Mouse (Mus musculus) MN1 (cell line): ENCODE measurements around the gene Tbata.

ENCODE experiments used
- DNase-seq: peaks from one replicate; pipeline ENCODE4 v3.0.0-alpha.2; 2016; ENCODE audit warnings: low spot score

Gene Tbata

GRCm38 (mm10) chr10:61167333-61168096, 4.2 kb upstream of the Tbata start:
- DNase-seq, result no peak

- no peak for DNase-seq
Measured at GRCm38 (mm10) chr10:61168393-61168792, 3.4 kb upstream of the Tbata start.

GRCm38 (mm10) chr10:61172496-61172895, 742 bp downstream of the Tbata start:
- DNase-seq, result no peak

- no peak for DNase-seq
Measured at GRCm38 (mm10) chr10:61174711-61175441, 3.1 kb downstream of the Tbata start.

GRCm38 (mm10) chr10:61175442-61176204, 3.9 kb downstream of the Tbata start:
- no peak for DNase-seq

- DNase-seq, result no peak
Measured at GRCm38 (mm10) chr10:61176221-61176790, 4.6 kb downstream of the Tbata start.

GRCm38 (mm10) chr10:61177751-61178150, 6.0 kb downstream of the Tbata start:
- DNase-seq, result no peak

GRCm38 (mm10) chr10:61178687-61179086, 6.9 kb downstream of the Tbata start:
- no peak for DNase-seq

GRCm38 (mm10) chr10:61179927-61180326, 8.2 kb downstream of the Tbata start:
- DNase-seq, result no peak

GRCm38 (mm10) chr10:61187001-61187400, 15.2 kb downstream of the Tbata start:
- no peak for DNase-seq

- no peak for DNase-seq
Measured at GRCm38 (mm10) chr10:61188010-61188409, 16.3 kb downstream of the Tbata start.

- DNase-seq, result no peak
Measured at GRCm38 (mm10) chr10:61194611-61195010, 22.9 kb downstream of the Tbata start.

GRCm38 (mm10) chr10:61195216-61195615, 23.5 kb downstream of the Tbata start:
- no peak for DNase-seq

- DNase-seq, result no peak
Measured at GRCm38 (mm10) chr10:61195718-61196291, 24.1 kb downstream of the Tbata start.

GRCm38 (mm10) chr10:61199566-61200213, 27.9 kb downstream of the Tbata start:
- DNase-seq, result peak; percentile 71

GRCm38 (mm10) chr10:61200232-61200820, 28.6 kb downstream of the Tbata start:
- DNase-seq, result no peak

GRCm38 (mm10) chr10:61200998-61201397, 29.2 kb downstream of the Tbata start:
- DNase-seq, result no peak

- DNase-seq, result no peak
Measured at GRCm38 (mm10) chr10:61201596-61202318, 30.0 kb downstream of the Tbata start.

GRCm38 (mm10) chr10:61203930-61204329, 32.2 kb downstream of the Tbata start:
- no peak for DNase-seq

- DNase-seq, result peak; percentile 28
Measured at GRCm38 (mm10) chr10:61208114-61208684, 36.4 kb downstream of the Tbata start.
